Mouse (Mus musculus) mouse embryonic stem cell (cell line): Measurements from ENCODE around the gene Catspere2.
"Not testable (repeated sequence)": the region's sequence is repeated elsewhere in the genome, so short reads cannot be mapped to it uniquely, and the experiment has no call there.

Source experiments
- in situ Hi-C, 2 experiments: fragments of 300-500 bp; cut with MboI; formaldehyde crosslinking; loops; 1 replicate in 1 of 2; 3 replicates in 1 of 2; pipeline ENCODE4 v1.14.3; 2019 to 2020; ENCODE audit warnings: low sequenced_read_pairs in 2 of 2, low pct_unique_long_range_greater_than_20kb in 1 of 2, mixed read lengths in 1 of 2; ENCODE audit not compliant: unreplicated experiment in 1 of 2

The Catspere2 gene

GRCm38 (mm10) chr1:177983024-177983450, at the start of gene Catspere2:
Gene Catspere2, plus strand, starts transcription at chr1:177983423.
- in situ Hi-C loops = loop anchor here in 1 of 2 experiments (10.0 kb wide), 1 partner anchor 202 kb away; the partner anchor contains the start of gene Desi2

DNA sequence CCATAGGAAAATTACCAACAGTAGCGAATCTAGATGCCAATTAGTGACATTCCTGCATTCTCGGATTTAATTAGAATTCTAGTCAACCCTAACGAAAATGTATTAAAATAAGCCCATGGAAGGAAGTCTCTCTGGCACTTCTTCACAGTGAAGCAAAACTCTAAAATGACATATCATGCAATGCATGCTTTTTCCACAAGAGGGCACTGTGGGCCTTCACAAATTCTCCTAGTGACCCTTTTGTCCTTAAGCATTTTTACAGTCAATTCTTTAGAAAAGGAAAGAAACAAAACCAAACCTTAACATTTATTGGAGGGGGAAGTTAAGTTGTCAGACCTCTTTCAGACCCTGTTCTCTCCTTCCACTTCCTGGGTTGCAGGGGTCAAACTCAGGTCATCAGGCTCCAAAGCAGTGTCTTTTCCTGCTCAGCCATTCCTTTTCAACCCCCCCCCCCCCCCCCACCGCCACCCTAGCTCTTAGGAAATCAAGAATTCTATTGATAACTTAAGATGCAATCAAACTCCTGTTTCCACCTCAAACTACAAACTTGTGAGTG, 42.7 kb upstream of the Catspere2 start:
- in situ Hi-C loops = not testable (repeated sequence)

DNA sequence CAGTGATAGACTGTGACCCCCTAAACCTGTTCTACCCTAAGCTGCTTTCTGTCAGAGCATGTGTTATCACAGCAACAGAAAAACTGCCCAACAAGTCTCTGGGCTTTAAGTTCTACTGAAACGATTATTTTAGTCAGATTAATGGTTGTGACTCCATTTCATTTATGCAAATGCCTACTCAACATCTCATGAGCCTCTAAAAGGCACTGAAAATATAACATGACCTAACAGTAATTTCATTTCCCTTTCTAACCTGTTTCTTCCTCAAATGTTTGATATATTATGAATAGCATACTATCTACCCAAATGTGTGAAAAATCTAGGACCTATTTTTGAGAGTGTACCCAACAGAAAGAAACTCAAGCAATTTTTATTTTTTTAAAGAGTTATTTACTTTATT, 1.9 kb upstream of the Catspere2 start:
- in situ Hi-C loops = loop anchor here in 1 of 2 experiments (10.0 kb wide), 1 partner anchor 204 kb away; the partner anchor contains the start of gene Desi2

- in situ Hi-C loops = loop anchor here in 1 of 2 experiments (10.0 kb wide), 1 partner anchor 201 kb away; the partner anchor contains the start of gene Desi2
Measured at GRCm38 (mm10) chr1:177983582-177983981, 359 bp downstream of the Catspere2 start.

DNA sequence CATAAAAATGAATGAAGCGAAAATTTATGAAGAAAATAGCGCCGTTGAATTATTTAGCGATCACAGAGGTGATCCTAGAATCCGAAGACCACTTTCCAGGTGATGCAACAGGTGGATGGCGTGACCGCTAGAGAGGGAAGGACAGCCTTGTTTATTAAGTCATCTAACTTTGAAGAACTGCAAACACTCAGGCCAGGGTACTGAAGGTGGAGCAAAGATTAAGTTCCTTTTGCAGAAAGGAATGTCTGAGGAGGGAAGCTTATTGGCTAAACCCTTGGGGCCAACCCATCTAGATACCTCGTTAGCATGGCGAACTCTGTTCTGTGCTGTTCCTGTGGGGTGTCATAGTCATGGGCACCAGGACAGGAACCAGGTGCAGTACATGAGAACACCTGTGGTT, 983 bp downstream of the Catspere2 start:
- in situ Hi-C loops = loop anchor here in 1 of 2 experiments (10.0 kb wide), 1 partner anchor 201 kb away; the partner anchor contains the start of gene Desi2

DNA sequence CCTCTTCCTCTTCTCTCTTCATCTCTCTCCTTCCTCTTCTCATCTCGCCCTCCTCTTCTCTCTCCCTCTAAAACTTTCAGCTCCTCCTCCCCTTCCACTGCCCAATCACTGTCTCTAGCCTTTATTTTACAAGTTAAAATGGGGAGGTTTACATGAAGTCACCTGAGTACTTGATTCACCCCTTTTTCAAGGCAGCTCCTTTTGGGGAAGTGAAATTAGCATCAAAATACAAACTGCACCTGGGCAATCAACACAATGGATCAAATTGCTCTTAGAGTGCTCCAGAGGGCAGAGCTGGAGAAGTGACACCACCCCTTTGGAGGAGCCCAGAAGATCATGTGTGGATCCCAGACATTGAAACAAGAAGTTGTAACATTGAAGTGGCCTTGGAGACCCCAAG, 4.3 kb downstream of the Catspere2 start:
- in situ Hi-C loops = loop anchor here in 1 of 2 experiments (10.0 kb wide), 1 partner anchor 197 kb away; the partner anchor contains the start of gene Desi2

GRCm38 (mm10) chr1:178072798-178073197, 89.6 kb downstream of the Catspere2 start:
- in situ Hi-C loops = not testable (repeated sequence)

DNA sequence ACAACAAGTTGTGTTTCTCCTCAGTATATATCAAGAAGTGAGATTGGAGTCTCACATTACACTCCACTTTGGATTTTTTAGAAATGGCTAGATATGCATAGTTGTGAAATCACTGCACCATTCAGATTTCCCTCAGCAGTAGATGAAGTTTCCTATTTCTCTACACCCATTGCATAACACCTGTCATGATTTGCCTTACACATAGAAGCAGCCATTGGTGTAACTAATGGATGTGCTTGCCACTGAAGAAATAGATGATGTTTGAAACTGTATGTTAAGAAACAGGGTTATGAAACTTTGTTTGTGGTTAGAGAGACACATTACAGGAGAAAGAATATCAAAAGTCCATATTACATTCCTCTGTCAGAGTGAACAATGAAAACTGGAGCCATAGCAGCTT, 114.6 kb downstream of the Catspere2 start:
- in situ Hi-C loops = not testable (repeated sequence)

DNA sequence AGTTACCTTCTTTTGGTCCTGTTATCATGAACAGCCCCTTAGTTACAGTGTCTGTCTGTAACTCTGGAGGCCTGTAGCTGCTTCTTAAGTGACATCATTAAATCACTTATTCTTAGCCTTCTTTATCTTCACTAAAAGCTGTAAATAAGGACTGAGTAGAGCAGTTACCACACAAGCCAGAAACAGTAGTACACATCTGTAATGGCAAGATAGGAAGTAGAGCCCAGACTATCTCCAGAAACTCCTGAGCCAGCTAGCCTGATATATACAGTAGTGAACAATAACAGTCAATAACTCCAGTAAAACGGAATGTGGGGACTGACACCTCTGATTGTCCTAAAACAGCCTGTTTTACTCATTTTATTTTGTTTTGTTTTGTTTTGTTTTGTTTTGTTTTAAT, 125.3 kb downstream of the Catspere2 start:
- in situ Hi-C loops = not testable (repeated sequence)

DNA sequence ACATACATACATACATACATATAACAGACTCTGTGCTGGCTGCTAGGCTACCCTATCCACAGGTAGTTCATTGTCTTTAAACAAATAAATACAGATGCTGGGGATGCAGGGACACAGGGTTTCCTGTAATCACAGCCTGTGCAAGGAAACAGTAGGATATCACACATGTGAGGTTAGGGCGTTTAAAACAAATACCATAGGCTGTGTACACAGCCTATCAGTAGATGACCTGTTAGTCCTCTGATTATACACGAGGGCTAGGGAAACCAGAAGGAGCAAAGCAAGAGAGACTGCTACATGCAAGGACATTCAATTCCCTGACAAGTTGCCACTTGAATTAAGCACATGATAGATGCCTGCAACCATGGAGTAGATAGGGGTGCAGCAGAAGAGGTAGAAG, 139.0 kb downstream of the Catspere2 start:
- in situ Hi-C loops = loop anchor here in 1 of 2 experiments (10.0 kb wide), 1 partner anchor 217 kb away; no protein-coding TSS in a partner anchor

- in situ Hi-C loops = no loop called here
Measured at GRCm38 (mm10) chr1:178134288-178134687, 151.1 kb downstream of the Catspere2 start.

DNA sequence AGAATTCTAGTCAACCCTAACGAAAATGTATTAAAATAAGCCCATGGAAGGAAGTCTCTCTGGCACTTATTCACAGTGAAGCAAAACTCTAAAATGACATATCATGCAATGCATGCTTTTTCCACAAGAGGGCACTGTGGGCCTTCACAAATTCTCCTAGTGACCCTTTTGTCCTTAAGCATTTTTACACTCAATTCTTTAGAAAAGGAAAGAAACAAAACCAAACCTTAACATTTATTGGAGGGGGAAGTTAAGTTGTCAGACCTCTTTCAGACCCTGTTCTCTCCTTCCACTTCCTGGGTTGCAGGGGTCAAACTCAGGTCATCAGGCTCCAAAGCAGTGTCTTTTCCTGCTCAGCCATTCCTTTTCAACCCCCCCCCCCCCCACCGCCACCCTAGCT, 163.3 kb downstream of the Catspere2 start:
- in situ Hi-C loops = not testable (repeated sequence)

GRCm38 (mm10) chr1:178146915-178147314, 163.7 kb downstream of the Catspere2 start:
- in situ Hi-C loops = not testable (repeated sequence)

GRCm38 (mm10) chr1:178182251-178182650, 199.0 kb downstream of the Catspere2 start:
- in situ Hi-C loops = loop anchor here in 1 of 2 experiments (10.0 kb wide), 1 partner anchor 197 kb away; the partner anchor contains the start of gene Catspere2

DNA sequence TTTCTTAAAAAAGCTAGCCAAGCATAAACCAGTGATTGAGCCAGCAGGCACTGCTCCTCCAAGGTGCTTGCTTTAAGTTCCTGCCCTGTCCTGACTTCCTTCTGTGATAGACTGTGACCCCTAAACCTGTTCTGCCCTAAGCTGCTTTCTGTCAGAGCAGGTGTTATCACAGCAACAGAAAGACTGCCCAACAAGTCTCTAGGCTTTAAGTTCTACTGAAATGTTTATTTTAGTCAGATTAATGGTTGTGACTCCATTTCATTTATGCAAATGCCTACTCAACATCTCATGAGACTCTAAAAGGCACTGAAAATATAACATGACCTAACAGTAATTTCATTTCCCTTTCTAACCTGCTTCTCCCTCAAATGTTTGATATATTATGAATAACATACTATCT, 202.4 kb downstream of the Catspere2 start:
- in situ Hi-C loops = loop anchor here in 1 of 2 experiments (10.0 kb wide), 1 partner anchor 201 kb away; the partner anchor contains the start of gene Catspere2

DNA sequence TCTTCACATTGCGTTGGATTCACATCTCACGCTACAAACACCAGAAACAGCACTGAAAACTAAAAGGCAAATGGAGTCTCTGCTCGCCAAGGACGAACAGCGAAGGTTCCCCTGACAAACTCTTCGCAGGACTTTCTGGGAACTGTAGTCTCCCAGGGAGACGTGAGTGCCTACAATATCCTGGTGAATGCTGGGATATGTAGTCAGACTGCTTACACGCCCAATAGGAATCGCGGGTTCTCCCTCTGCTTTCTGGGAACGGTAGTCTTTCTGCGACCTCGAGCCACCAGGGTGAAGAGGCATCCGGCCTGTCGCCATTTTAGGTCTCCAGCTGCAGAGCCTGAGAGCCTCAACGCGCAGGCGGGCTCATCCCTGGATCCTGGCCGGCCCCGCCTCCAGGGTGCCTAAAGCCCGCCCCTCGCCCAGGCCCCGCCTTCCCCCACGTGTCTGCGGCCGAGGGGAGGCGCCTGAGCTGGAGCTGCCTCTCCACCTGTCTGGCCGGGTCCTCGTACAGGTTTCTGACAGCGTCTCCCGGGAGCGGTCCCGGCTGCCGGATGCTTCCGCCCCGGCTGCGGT, 204.1 kb downstream of the Catspere2 start, which contains the start of gene Desi2:
Gene Desi2, plus strand, starts transcription at position 202 of the 576 bp plus-strand sequence.
- in situ Hi-C loops = loop anchor here in 1 of 2 experiments (10.0 kb wide), 1 partner anchor 203 kb away; the partner anchor contains the start of gene Catspere2

GRCm38 (mm10) chr1:178187810-178188209, 204.6 kb downstream of the Catspere2 start:
- in situ Hi-C loops = loop anchor here in 1 of 2 experiments (10.0 kb wide), 1 partner anchor 203 kb away; the partner anchor contains the start of gene Catspere2

DNA sequence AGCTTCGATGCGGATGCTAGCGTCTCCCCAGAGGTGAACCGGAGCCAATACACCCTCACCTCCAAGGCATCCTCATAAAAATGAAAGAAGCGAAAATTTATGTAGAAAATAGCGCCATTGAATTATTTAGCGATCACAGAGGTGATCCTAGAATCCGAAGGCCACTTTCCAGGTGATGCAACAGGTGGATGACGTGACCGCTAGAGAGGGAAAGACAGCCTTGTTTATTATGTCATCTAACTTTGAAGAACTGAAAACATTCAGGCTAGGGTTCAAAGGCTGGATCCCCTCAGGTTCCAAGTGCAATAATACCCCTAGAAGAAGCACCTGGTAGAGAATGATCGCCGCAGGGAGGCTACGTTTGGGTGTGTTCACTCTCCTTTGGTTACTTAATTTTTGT, 205.2 kb downstream of the Catspere2 start:
- in situ Hi-C loops = loop anchor here in 1 of 2 experiments (10.0 kb wide), 1 partner anchor 204 kb away; the partner anchor contains the start of gene Catspere2

- in situ Hi-C loops = no loop called here
Measured at GRCm38 (mm10) chr1:178205701-178206325, 222.6 kb downstream of the Catspere2 start.
